Mouse (Mus musculus): ENCODE results near the gene Krtap27-1. TPM values are rescaled to one million over a fixed set of nuclear protein-coding genes. Genes with fewer than 3 reads are reported as not detected.

The Krtap27-1 gene
- polyA plus RNA-seq, 1 experiment from 2014 or later, result not detected

DNA sequence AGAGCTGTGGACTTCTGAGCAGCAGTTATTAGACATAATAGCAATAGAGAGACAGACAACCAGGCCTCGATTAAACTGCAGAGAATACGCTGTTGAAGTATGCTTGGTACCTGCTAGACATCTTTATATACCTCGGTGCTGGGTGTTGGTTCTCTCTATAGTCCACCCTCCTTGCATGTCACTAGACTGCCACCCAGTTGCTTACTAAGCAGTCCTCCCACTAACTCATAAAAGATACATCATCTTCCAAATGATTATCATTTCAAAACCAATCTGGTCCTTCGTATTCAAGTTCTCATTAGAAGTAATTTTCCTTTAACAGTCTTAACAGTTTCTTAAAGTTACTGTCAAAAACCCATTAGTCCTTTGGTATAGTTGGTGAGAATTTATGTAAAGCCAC is 43.9 kb downstream of the Krtap27-1 start, which contains the start of gene 2310079G19Rik:
2310079G19Rik (minus strand) TSS at position 101 of the 400 bp plus-strand sequence.
- ATAC-seq (replicated peaks; ENCODE audit: extremely low read depth, insufficient read depth, low FRiP score), result no peak
- 90% methylated on average over 4 of the region's 4 CpGs for WGBS
- H3K36me3 ChIP-seq (ENCODE audit: control insufficient read depth, insufficient read depth), result no peaks in the 10 kb centered on the region
- no peak within 1 kb of the TSS for H3K4me2 ChIP-seq (ENCODE audit: low read depth, low read length)
- H3K4me1 ChIP-seq (ENCODE audit: control insufficient read depth, insufficient read depth, low read length), result no peaks in the 10 kb centered on the region
- H3K9ac ChIP-seq (ENCODE audit: low read length), result no peak within 1 kb of the TSS
- H3K9me3 ChIP-seq (replicated peaks; ENCODE audit: control insufficient read depth, low read length), result no peaks in the 10 kb centered on the region
- H3K27ac ChIP-seq (ENCODE audit: low read length), result no peak within 1 kb of the TSS
- no peak within 1 kb of the TSS for H3K4me3 ChIP-seq (ENCODE audit: low read length)
- no peaks in the 10 kb centered on the region for H3K27me3 ChIP-seq (ENCODE audit: control insufficient read depth, insufficient read depth, low read length)

Other genes with a start within 250 kb of the Krtap27-1 start
- not detected in 2 replicates for gene Cldn17, start 164.7 kb downstream of the Krtap27-1 start, polyA plus RNA-seq (2015; fragmentation: Nextera tagmentation; extraction: Ambion mirVana)
- 1.1 and 1.2 TPM in 2 replicates for gene Cldn8, start 108.5 kb downstream of the Krtap27-1 start, polyA plus RNA-seq (2015; fragmentation: Nextera tagmentation; extraction: Ambion mirVana)
- not detected in 2 replicates for gene Krtap24-1, start 59.4 kb downstream of the Krtap27-1 start, polyA plus RNA-seq (2015; fragmentation: Nextera tagmentation; extraction: Ambion mirVana)
- gene 2310079G19Rik, start 44.0 kb downstream of the Krtap27-1 start, polyA plus RNA-seq (2015; fragmentation: Nextera tagmentation; extraction: Ambion mirVana), result not detected in 2 replicates
- not detected in 2 replicates for gene Krtap26-1, start 23.9 kb downstream of the Krtap27-1 start, polyA plus RNA-seq (2015; fragmentation: Nextera tagmentation; extraction: Ambion mirVana)
- gene 2310061N02Rik, start 36.3 kb upstream of the Krtap27-1 start, polyA plus RNA-seq (2015; fragmentation: Nextera tagmentation; extraction: Ambion mirVana), result not detected in 2 replicates
- not detected in 2 replicates for gene Krtap13-1, start 57.2 kb upstream of the Krtap27-1 start, polyA plus RNA-seq (2015; fragmentation: Nextera tagmentation; extraction: Ambion mirVana)
- 0.22 TPM in 1 of 2 replicates, not detected in the other for gene Krtap13, start 80.0 kb upstream of the Krtap27-1 start, polyA plus RNA-seq (2015; fragmentation: Nextera tagmentation; extraction: Ambion mirVana)
- 0.14 TPM in 1 of 2 replicates, not detected in the other for gene 2310034C09Rik, start 87.2 kb upstream of the Krtap27-1 start, polyA plus RNA-seq (2015; fragmentation: Nextera tagmentation; extraction: Ambion mirVana)
- gene 2310057N15Rik, start 102.5 kb upstream of the Krtap27-1 start, polyA plus RNA-seq (2015; fragmentation: Nextera tagmentation; extraction: Ambion mirVana), result not detected in 2 replicates
- not detected in 2 replicates for gene Gm5965, start 106.2 kb upstream of the Krtap27-1 start, polyA plus RNA-seq (2015; fragmentation: Nextera tagmentation; extraction: Ambion mirVana)
- not detected in 2 replicates for gene Gm20741, start 140.5 kb upstream of the Krtap27-1 start, polyA plus RNA-seq (2015; fragmentation: Nextera tagmentation; extraction: Ambion mirVana)
- gene Krtap15, start 148.5 kb upstream of the Krtap27-1 start, polyA plus RNA-seq (2015; fragmentation: Nextera tagmentation; extraction: Ambion mirVana), result not detected in 2 replicates
- gene Krtap14, start 154.5 kb upstream of the Krtap27-1 start, polyA plus RNA-seq (2015; fragmentation: Nextera tagmentation; extraction: Ambion mirVana), result not detected in 2 replicates
- not detected in 2 replicates for gene Krtap19-1, start 197.7 kb upstream of the Krtap27-1 start, polyA plus RNA-seq (2015; fragmentation: Nextera tagmentation; extraction: Ambion mirVana)
- not detected in 2 replicates for gene Krtap19-2, start 202.6 kb upstream of the Krtap27-1 start, polyA plus RNA-seq (2015; fragmentation: Nextera tagmentation; extraction: Ambion mirVana)
- gene Krtap19-3, start 206.4 kb upstream of the Krtap27-1 start, polyA plus RNA-seq (2015; fragmentation: Nextera tagmentation; extraction: Ambion mirVana), result not detected in 2 replicates
- gene Krtap19-4, start 213.4 kb upstream of the Krtap27-1 start, polyA plus RNA-seq (2015; fragmentation: Nextera tagmentation; extraction: Ambion mirVana), result not detected in 2 replicates
- gene Krtap19-5, start 224.8 kb upstream of the Krtap27-1 start, polyA plus RNA-seq (2015; fragmentation: Nextera tagmentation; extraction: Ambion mirVana), result not detected in 2 replicates

Measured in heart, embryonic 16.5 days (tissue).